Mouse (Mus musculus): ENCODE measurements at regions not wholly inside any gene's neighbourhood (a gene's known extent, or its start where the extent isn't known, plus 50 kb on each side); places are given as distances from the start of the nearest gene placed in this dataset.

DNA sequence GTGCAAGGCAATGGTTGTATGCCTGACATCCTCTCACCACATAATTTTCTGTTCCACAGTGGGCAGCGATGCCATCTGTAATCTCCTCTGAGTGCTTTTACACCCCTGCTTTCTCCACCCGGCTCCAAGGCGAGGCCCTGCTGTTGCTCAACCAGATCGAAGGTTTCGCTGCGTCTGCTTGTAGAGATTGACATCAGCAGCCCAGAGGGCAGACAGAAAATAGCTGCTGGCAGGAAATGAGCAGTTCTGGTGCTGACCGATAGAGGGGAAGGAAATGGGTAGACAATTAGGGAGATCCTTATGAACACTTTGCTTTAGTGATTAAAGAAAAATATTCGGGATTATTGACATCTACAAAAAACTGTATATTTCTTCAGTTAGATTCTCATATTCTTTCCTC lies 155.3 kb upstream of the Prickle1 start:
- ChIA-PET CTCF (interaction anchor here in 2 of 4 experiments (0.6 to 0.7 kb wide), 2 partner anchors 123 to 1504 kb away, joined by 3 read pairs; no protein-coding TSS in a partner anchor), POLR2A (interaction anchor here in 2 of 4 experiments (0.7 kb wide), 2 partner anchors 192 to 544 kb away, joined by 4 to 7 read pairs; no protein-coding TSS in a partner anchor)

DNA sequence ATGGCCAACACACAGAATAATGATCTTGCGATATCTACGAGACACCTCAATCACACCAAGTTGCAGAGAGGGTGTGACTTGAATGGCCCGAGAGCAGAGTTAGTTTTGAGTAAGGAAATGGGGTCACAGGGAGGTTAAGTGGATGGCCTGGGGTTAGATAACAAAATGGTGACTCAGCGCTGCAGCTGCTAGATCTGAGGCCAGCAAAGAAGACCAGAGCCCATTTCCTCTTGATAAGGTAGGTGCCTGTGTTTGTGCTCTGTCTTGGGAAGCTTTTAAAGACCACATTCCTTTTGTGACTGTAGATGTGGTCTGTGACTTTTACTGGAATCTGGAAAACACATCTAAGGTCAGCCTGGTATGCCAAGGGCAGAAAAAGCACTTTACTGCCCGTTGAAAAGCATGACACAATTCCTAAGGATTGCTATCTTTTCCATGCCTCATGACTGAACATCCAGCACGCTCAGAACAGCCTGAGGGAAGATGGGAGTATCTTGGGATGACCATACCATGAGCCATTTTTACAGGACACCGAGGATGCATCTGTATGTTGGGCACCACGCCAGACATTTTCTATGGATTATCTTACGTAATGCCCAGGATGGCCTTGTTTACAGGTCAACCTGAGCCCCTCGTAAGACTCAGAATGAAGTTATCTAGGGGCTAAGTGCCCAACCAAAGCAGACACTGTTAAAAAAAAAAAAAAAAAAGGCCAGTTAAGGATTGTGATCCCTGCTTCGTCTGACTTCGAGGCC lies 148.7 kb upstream of the Prickle1 start:
- ChIA-PET POLR2A (no interaction called here), CTCF (interaction anchor here in 1 of 4 experiments (0.6 kb wide), 1 partner anchor 1166 kb away, joined by 11 read pairs; no protein-coding TSS in a partner anchor)

GRCm38 (mm10) chr15:93733731-93734510 lies 138.2 kb upstream of the Prickle1 start:
- ChIA-PET POLR2A (no interaction called here), CTCF (no interaction called here)

DNA sequence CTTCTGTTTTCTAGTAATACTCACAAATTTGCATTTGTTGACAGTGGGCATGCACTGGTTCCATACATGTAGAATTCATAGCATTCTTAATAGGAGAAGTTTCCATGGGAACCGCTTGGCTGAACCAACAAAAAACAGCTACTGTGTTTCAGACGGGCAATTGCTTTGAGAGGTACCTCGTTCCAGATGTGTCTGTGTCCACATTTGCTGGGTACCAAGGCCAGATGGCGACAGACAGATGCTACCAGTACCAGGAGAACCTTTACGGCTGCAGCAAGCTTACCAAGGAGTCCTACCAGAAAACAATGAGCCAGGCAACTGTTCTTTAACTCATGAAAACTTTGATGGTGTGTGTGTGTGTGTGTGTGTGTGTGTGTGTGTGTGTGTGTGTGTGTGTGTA lies 137.1 kb upstream of the Prickle1 start:
- POLR2A ChIA-PET, result no interaction called here
- CTCF ChIA-PET, result interaction anchor here in 1 of 4 experiments (0.6 kb wide), 1 partner anchor 1043 kb away, joined by 4 read pairs; no protein-coding TSS in a partner anchor

DNA sequence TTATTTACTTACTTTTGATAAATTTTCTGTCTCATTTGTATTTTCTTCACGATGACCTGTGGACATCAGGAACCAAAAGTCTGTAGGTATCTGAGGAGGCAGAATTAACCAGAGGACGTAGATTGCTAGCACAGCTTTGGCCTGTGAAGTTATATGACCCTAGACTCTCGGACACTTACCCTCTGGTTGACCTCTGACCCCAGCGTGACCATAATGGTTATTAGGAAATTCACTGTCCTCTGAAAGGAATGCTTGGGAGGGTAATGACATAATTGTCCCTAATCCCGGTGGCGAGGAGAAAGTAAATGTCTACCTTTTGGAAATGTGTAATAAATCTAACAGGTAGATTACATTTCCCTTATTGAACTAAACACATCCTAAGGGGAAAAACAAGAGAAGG lies 135.5 kb upstream of the Prickle1 start:
- ChIA-PET POLR2A (no interaction called here), CTCF (no interaction called here)

- POLR2A ChIA-PET, result no interaction called here
- CTCF ChIA-PET, result no interaction called here
These were observed 119.8 kb upstream of the Prickle1 start for GRCm38 (mm10) chr15:93715443-93715842.

- POLR2A ChIA-PET, result no interaction called here
- CTCF ChIA-PET, result no interaction called here
These were observed 117.7 kb upstream of the Prickle1 start for GRCm38 (mm10) chr15:93713428-93713827.

- ChIA-PET POLR2A (no interaction called here), CTCF (no interaction called here)
These were observed 116.9 kb upstream of the Prickle1 start for GRCm38 (mm10) chr15:93712594-93712993.

GRCm38 (mm10) chr15:93711150-93711784 lies 115.6 kb upstream of the Prickle1 start:
- ChIA-PET POLR2A (no interaction called here), CTCF (no interaction called here)

DNA sequence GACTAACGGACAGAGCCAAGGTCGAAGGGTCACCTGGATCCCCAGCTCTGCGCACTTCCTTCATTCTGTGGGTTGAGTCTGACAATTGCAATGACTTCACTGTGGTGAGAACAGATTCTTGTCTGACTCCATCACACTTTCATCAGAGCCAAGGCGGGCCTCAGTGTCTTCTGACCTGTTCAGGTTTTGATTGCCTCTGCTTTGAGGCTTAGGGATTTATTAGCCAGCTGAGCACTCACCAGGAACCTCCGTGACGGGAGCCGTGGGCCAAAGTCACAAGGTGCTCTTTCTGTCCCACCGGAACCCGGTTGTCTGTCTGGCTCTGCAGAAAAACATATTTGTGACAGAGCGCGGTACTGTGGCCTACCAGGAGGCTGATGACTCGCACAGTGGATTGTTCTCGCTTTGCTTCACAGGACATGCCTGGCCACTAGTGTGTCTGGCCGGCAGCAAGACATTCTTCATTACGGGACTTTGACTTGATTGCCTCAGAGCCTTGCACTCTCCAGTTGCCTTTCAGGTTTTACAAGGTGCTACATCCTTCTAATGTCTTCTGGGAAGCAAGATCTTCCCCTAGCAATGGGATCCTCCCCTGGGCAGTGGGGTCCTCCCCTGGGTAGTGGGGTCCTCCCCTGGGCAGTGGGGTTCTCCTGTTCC lies 114.9 kb upstream of the Prickle1 start:
- CTCF ChIA-PET, result no interaction called here
- POLR2A ChIA-PET, result no interaction called here

- ChIA-PET CTCF (interaction anchor here in 1 of 4 experiments (0.6 kb wide), 1 partner anchor 1943 kb away, joined by 3 read pairs; no protein-coding TSS in a partner anchor), POLR2A (no interaction called here)
These were observed 110.8 kb upstream of the Prickle1 start for GRCm38 (mm10) chr15:93706366-93706930.

- ChIA-PET CTCF (interaction anchor here in 1 of 4 experiments (0.6 kb wide), 1 partner anchor 51 kb away, joined by 4 read pairs; no protein-coding TSS in a partner anchor), POLR2A (interaction anchor here in 1 of 4 experiments (0.6 kb wide), 1 partner anchor 57 kb away, joined by 4 read pairs; no protein-coding TSS in a partner anchor)
These were observed 110.0 kb upstream of the Prickle1 start for GRCm38 (mm10) chr15:93705651-93706050.

- POLR2A ChIA-PET, result interaction anchor here in 1 of 4 experiments (0.6 kb wide), 1 partner anchor 57 kb away, joined by 4 read pairs; no protein-coding TSS in a partner anchor
- CTCF ChIA-PET, result interaction anchor here in 1 of 4 experiments (0.6 kb wide), 1 partner anchor 50 kb away, joined by 4 read pairs; no protein-coding TSS in a partner anchor
These were observed 109.4 kb upstream of the Prickle1 start for GRCm38 (mm10) chr15:93705109-93705508.

DNA sequence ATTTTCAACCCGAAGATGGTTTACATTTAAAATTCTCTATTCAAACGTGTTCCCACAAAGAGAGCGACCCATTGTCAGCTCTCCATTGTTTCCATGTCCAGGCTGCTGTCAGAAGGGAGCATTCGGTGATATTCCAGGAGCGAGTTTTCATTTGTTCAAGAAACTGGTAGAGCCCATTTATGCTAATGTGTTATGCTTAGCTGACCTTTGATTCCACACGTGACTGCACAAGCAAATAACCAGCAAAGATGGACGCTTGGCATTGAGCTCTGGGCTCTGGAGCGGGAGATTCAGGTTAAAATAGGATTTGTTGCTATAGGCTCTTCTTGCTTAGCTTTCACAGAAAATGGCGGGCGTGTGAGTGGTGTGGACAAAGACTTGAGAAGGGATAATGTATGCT lies 105.3 kb upstream of the Prickle1 start:
- POLR2A ChIA-PET, result no interaction called here
- CTCF ChIA-PET, result no interaction called here

DNA sequence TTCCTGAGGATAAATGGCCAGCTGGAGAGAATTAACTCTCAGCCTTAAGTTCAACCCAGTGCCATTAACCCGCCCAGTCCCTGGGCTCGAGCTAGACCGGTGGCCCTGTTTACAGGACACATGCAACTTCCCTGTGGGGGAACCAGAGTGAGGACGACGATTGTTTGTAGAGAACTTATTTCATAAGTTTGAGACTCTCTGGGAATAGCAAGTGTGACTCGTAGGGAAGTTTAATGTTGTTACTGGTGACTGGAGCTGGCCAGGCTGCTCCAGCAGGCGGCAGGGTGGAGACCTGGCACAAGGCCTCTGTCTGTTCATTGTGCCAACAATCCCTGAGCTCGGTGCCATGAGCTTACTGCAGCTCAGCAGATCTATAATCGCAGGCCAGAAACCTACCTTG lies 104.3 kb upstream of the Prickle1 start:
- POLR2A ChIA-PET, result interaction anchor here in 1 of 4 experiments (0.6 kb wide), 2 partner anchors 20 to 584 kb away, joined by 3 to 5 read pairs; no protein-coding TSS in a partner anchor
- CTCF ChIA-PET, result interaction anchor here in 1 of 4 experiments (0.6 kb wide), 1 partner anchor 887 kb away, joined by 3 read pairs; no protein-coding TSS in a partner anchor

DNA sequence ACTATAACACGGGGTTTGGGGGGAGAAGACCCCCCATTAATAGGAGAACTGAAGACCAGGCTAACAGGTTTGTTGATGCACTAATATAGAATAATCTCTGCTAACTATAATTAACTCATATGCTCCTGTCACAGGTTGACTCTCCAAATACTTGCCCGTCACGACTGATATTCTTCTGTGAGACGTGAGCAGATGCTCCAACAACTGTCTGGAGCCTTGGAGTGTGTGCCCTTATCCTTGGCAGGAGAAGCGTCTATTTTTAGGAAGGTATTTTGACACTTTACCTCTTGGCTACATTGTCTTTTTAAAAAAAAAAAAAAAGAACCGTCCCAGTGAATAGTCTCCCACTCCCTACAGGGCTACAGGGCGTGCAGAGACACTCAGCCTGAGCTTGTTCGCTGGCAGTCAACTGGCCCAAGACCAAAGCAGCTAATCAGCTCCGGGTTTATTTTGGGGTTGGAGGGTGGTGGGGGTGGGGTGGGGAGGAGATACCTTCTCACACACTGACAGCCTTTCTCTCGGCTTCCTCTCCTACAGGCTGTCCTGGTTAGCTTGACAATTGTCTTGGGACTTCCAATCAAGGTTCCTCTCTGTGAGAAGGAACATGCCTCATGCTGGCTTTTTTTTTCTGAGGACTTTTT lies 102.6 kb upstream of the Prickle1 start:
- ChIA-PET POLR2A (interaction anchor here in 1 of 4 experiments (1.1 kb wide), 1 partner anchor 103 kb away, joined by 3 read pairs; no protein-coding TSS in a partner anchor), CTCF (interaction anchor here in 1 of 4 experiments (0.6 kb wide), 1 partner anchor 239 kb away, joined by 3 read pairs; no protein-coding TSS in a partner anchor)

- ChIA-PET POLR2A (interaction anchor here in 1 of 4 experiments (0.5 kb wide), 1 partner anchor 73 kb away, joined by 5 read pairs; no protein-coding TSS in a partner anchor), CTCF (no interaction called here)
These were observed 95.0 kb upstream of the Prickle1 start for GRCm38 (mm10) chr15:93690717-93691116.

DNA sequence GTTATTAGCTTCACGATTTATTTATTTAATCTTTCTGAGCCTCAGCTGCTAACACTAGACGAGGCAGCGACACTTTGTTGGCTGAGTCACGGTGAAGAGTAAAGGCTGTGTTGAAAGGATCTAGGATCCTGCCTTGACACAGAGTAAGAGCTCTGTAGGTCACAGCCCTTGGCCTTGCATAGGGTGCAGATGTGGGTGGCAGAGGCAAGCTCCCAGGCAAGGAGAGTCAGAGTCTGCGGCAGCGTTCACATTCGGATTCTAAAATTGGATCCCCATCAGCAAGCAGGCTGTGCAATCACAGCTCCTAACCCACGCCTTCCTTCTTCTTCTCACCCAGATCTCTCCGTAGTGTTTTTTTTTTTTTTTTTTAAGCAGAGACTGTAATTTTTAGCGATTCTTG lies 94.3 kb upstream of the Prickle1 start:
- ChIA-PET POLR2A (interaction anchor here in 1 of 4 experiments (0.7 kb wide), 1 partner anchor 17 kb away, joined by 3 read pairs; no protein-coding TSS in a partner anchor), CTCF (no interaction called here)

Data from embryonic stem cell, embryonic (primary cell).